Mouse (Mus musculus) cerebellum, postnatal 14 days (tissue): ENCODE measurements around the gene Prep.
"Not testable (repeated sequence)": the region's sequence is repeated elsewhere in the genome, so short reads cannot be mapped to it uniquely, and the experiment has no call there.

Experiments
- DNase-seq, 2 experiments: peaks; one replicate each; pipeline ENCODE4 v3.0.0; 2021; ENCODE audit warnings: mixed read lengths in 2 of 2

Gene Prep

GRCm38 (mm10) chr10:45076585-45076984 lies 9.6 kb downstream of the Prep start:
- DNase-seq, result no peak

GRCm38 (mm10) chr10:45077353-45077752 lies 10.3 kb downstream of the Prep start:
- no peak for DNase-seq

- DNase-seq, result no peak
Measured at GRCm38 (mm10) chr10:45079756-45080155, 12.8 kb downstream of the Prep start.

GRCm38 (mm10) chr10:45080490-45080889 lies 13.5 kb downstream of the Prep start:
- DNase-seq, result no peak

GRCm38 (mm10) chr10:45082730-45083129 lies 15.7 kb downstream of the Prep start:
- DNase-seq, result peak in 1 of 2 experiments; percentile 15

GRCm38 (mm10) chr10:45084002-45084401 lies 17.0 kb downstream of the Prep start:
- not testable (repeated sequence) for DNase-seq

GRCm38 (mm10) chr10:45084471-45084870 lies 17.5 kb downstream of the Prep start:
- no peak for DNase-seq

GRCm38 (mm10) chr10:45085315-45085714 lies 18.3 kb downstream of the Prep start:
- no peak for DNase-seq

GRCm38 (mm10) chr10:45086637-45087036 lies 19.6 kb downstream of the Prep start:
- DNase-seq, result peak; percentile 31 to 49

GRCm38 (mm10) chr10:45091462-45092079 lies 24.6 kb downstream of the Prep start:
- DNase-seq, result no peak

GRCm38 (mm10) chr10:45092080-45093056 lies 25.4 kb downstream of the Prep start:
- DNase-seq, result peak in 1 of 2 experiments; percentile 25

GRCm38 (mm10) chr10:45098751-45099150 lies 31.7 kb downstream of the Prep start:
- peak; percentile 24 to 36 for DNase-seq

- DNase-seq, result no peak
Measured at GRCm38 (mm10) chr10:45100473-45100872, 33.5 kb downstream of the Prep start.

- DNase-seq, result no peak
Measured at GRCm38 (mm10) chr10:45103184-45103583, 36.2 kb downstream of the Prep start.

- peak; percentile 79 to 81 for DNase-seq
Measured at GRCm38 (mm10) chr10:45104098-45104497, 37.1 kb downstream of the Prep start.

GRCm38 (mm10) chr10:45104535-45105079 lies 37.6 kb downstream of the Prep start:
- DNase-seq, result peak in 1 of 2 experiments; percentile 17

GRCm38 (mm10) chr10:45106541-45106940 lies 39.5 kb downstream of the Prep start:
- no peak for DNase-seq

GRCm38 (mm10) chr10:45107313-45107712 lies 40.3 kb downstream of the Prep start:
- no peak for DNase-seq

- no peak for DNase-seq
Measured at GRCm38 (mm10) chr10:45109041-45109440, 42.0 kb downstream of the Prep start.

GRCm38 (mm10) chr10:45109974-45110373 lies 43.0 kb downstream of the Prep start:
- no peak for DNase-seq

- DNase-seq, result no peak
Measured at GRCm38 (mm10) chr10:45112927-45113326, 45.9 kb downstream of the Prep start.

GRCm38 (mm10) chr10:45114462-45114861 lies 47.5 kb downstream of the Prep start:
- peak; percentile 27 to 31 for DNase-seq

GRCm38 (mm10) chr10:45116832-45117231 lies 49.8 kb downstream of the Prep start:
- no peak for DNase-seq

- no peak for DNase-seq
Measured at GRCm38 (mm10) chr10:45118389-45118788, 51.4 kb downstream of the Prep start.
